Mouse (Mus musculus) liver, embryonic 11.5 days (tissue): ENCODE results near the gene Elavl4. TPM values are rescaled to one million over a fixed set of nuclear protein-coding genes. Genes with fewer than 3 reads are reported as not detected.

Experiments
- ATAC-seq: fragments of 200-750 bp; cut with Nextera tagmentation; replicated peaks from 2 replicates; pipeline ENCODE4 v1.8.0; 2017; ENCODE audit warnings: moderate number of reproducible peaks, mild to moderate bottlenecking, moderate TSS enrichment, moderate library complexity; ENCODE audit not compliant: low FRiP score
- DNase-seq: peaks from one replicate; pipeline ENCODE4 v3.0.0-alpha.2; 2017; ENCODE audit warnings: low spot score
- H3K27ac ChIP-seq: fragments of 300-500 bp; sonication (generic); 2 replicates; pipeline ENCODE4 v1.5.1; 2014; ENCODE audit warnings: mild to moderate bottlenecking, low read depth, low read length, control low read depth
- H3K27me3 ChIP-seq: fragments of 300-500 bp; sonication (generic); replicated peaks from 2 replicates; pipeline ENCODE4 v1.6.1; 2014; ENCODE audit warnings: low read length, mixed read lengths; ENCODE audit not compliant: control insufficient read depth, insufficient read depth
- H3K36me3 ChIP-seq: fragments of 300-500 bp; sonication (generic); 2 replicates; pipeline ENCODE4 v1.6.1; 2014; ENCODE audit warnings: mild to moderate bottlenecking, low read length, moderate library complexity, mixed read lengths; ENCODE audit not compliant: control insufficient read depth, insufficient read depth
- H3K4me1 ChIP-seq: fragments of 300-500 bp; sonication (generic); replicated peaks from 2 replicates; pipeline ENCODE4 v1.6.1; 2014; ENCODE audit warnings: low read length, mixed read lengths; ENCODE audit not compliant: control insufficient read depth, insufficient read depth
- H3K4me2 ChIP-seq: fragments of 300-500 bp; sonication (generic); 2 replicates; pipeline ENCODE4 v1.6.1; 2014; ENCODE audit warnings: mild to moderate bottlenecking, control low read depth, moderate library complexity
- H3K4me3 ChIP-seq: fragments of 300-500 bp; sonication (generic); 2 replicates; pipeline ENCODE4 v1.5.1; 2014; ENCODE audit warnings: low read depth, low read length, control low read depth
- H3K9ac ChIP-seq: fragments of 300-500 bp; sonication (generic); 2 replicates; pipeline ENCODE4 v1.6.1; 2014; ENCODE audit warnings: low read depth, low read length, control low read depth
- H3K9me3 ChIP-seq: fragments of 300-500 bp; sonication (generic); 2 replicates; pipeline ENCODE4 v1.6.1; 2016; ENCODE audit warnings: low read length, inconsistent platforms, mixed read lengths; ENCODE audit not compliant: control insufficient read depth
- WGBS: fragments of 180-500 bp; shearing (Covaris S2); extraction: QIAGEN DNeasy Blood & Tissue Kit; methylation state at CpG from one replicate; pipeline ENCODE4 v1.1.7; 2014; 5-methylcytosine and 5-hydroxymethylcytosine counted together
- polyA plus RNA-seq: library from polyadenylated mRNA; unstranded; fragments of >200 nt; fragmentation: Nextera tagmentation; extraction: Ambion mirVana; gene quantifications from 2 replicates; pipeline ENCODE4 v1.2.1, GENCODE M21; 2014

Gene Elavl4
- polyA plus RNA-seq, 1 experiment from 2014 or later: 1.7 TPM

DNA sequence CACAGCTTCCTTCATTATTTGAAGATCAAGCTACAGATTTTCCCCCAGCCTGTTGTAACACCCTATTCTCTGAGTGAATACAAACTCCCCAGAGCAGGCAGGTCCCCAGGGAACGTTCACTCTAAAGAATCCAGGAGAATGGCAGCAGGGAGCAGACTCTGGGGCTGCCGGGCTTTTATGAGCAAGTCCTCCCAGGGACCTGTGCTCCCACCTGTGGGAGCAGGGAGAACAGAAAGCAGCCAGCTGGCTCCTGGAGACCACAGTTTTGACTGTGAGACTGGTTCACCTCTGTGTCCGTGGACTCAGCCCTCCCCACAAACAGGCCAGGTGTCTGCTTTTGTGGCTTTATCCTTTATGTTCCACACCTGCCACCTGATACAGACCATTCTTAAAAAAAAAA, 134.2 kb downstream of the Elavl4 start:
- DNase-seq (no peak), ATAC-seq (no peak)
- WGBS: 68% methylated on average over 3 of the region's 3 CpGs
- no peak overlapping the region for H3K4me3 ChIP-seq
- no peak overlapping the region for H3K4me2 ChIP-seq
- no peaks in the 10 kb centered on the region; the same call in 1 of the 2 replicates for H3K4me1 ChIP-seq
- no peak overlapping the region for H3K27ac ChIP-seq
- H3K36me3 ChIP-seq: no peaks in the 10 kb centered on the region
- no peak overlapping the region for H3K9ac ChIP-seq
- no peaks in the 10 kb centered on the region for H3K27me3 ChIP-seq
- H3K9me3 ChIP-seq: no peaks in the 10 kb centered on the region

DNA sequence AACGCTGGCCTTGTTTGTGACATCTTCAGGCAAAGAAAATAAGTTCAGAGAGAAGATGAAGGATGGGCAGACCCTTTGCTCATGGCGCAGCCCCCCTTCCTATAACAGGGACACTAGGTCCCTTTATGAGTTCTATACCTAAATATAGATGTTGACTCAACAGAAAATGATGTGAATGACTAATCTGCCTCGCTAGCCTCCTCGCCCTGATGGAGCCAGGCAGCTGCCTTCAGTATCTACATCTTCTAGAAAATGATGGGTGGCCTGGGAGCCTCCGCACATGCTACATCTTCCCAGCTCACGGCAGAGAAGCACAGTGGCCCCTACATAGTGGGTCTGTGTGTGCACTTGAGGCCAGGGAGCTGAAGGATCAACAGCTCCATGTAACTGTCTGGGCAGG, 137.2 kb downstream of the Elavl4 start:
- no peak overlapping the region for H3K27ac ChIP-seq
- WGBS: 78% methylated on average over 6 of the region's 6 CpGs
- H3K27me3 ChIP-seq: no peaks in the 10 kb centered on the region
- ATAC-seq (no peak), DNase-seq (no peak)
- no peak overlapping the region for H3K9ac ChIP-seq
- H3K4me2 ChIP-seq: no peak overlapping the region
- H3K4me1 ChIP-seq: no peaks in the 10 kb centered on the region
- no peaks in the 10 kb centered on the region for H3K36me3 ChIP-seq
- no peaks in the 10 kb centered on the region for H3K9me3 ChIP-seq
- no peak overlapping the region for H3K4me3 ChIP-seq

DNA sequence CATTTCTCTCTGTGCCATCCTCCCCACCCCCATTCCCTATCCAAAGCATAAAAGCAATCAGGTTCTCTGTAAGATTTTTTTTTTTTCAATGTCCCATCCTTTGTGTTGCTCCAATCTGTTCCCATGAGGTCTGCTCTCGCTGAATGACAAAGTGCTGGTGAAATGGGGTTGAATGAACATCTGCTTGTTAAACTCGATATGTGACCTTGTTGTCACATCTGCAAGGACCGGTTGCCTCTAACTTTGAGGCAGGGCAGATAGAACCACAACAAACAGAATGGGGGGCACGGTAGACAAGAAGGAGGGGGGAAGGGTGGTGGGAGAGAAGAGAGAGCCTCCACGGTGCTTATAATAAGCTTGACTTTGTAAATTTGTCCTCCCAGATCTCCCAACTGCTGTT, 138.0 kb downstream of the Elavl4 start:
- Histone ChIP-seq H3K27me3 (no peaks in the 10 kb centered on the region), H3K9me3 (no peaks in the 10 kb centered on the region)
- no peak for DNase-seq

DNA sequence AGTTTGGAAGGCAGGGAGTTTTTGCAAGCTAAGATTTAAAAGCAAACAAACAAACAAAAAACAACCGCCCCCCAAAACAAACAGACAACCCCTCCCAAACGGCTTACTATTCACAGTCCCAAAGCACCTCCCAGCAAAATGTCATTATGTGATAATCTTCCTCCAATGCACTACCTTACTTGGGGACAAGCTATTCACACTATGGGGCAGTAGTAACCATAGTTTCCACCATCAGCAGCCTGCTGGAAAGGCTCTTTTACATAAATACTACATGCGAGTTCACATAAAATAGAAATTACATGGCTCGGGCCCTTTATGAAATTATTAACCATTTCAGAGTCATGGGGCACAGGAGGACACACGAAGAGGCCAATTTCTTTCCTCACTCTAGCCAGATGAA, 141.5 kb downstream of the Elavl4 start:
- ATAC-seq (no peak), DNase-seq (no peak)
- H3K9me3 ChIP-seq: no peaks in the 10 kb centered on the region
- WGBS: 79% methylated on average over 5 of the region's 5 CpGs
- no peaks in the 10 kb centered on the region for H3K27me3 ChIP-seq
- H3K4me2 ChIP-seq: no peak overlapping the region
- H3K27ac ChIP-seq: no peak overlapping the region
- no peak overlapping the region for H3K4me3 ChIP-seq
- H3K4me1 ChIP-seq: no peaks in the 10 kb centered on the region
- H3K36me3 ChIP-seq: no peaks in the 10 kb centered on the region
- H3K9ac ChIP-seq: no peak overlapping the region

More for the DNA sequence above, 138.0 kb downstream of the Elavl4 start:
- Histone ChIP-seq H3K36me3 (no peaks in the 10 kb centered on the region), H3K4me2 (no peak overlapping the region), H3K9ac (no peak overlapping the region), H3K27ac (no peak overlapping the region), H3K4me1 (no peaks in the 10 kb centered on the region), H3K4me3 (no peak overlapping the region)
- no peak for ATAC-seq
- 69% methylated on average over 5 of the region's 5 CpGs for WGBS

DNA sequence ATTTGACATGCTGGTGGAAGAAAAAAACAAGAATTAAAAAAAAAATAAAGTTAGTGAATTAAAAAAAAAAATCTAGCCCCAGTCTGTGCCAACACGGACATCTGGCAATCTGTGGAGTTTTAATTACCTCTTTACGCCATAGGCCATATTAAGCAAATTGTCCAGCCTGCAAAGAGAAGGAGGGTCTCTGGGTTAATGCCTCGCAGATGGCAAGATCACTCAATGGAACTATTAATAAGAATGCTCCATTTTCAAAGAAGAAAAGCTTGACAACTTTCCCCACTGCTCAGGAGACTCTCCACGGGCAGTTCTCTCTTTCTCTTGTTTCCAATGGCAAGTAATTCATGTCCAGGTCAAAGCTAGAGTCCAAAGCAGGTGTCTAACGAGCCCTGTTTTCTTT, 142.1 kb downstream of the Elavl4 start:
- Histone ChIP-seq H3K9ac (no peak overlapping the region), H3K4me3 (no peak overlapping the region), H3K27me3 (no peaks in the 10 kb centered on the region), H3K4me1 (no peaks in the 10 kb centered on the region), H3K27ac (no peak overlapping the region), H3K36me3 (no peaks in the 10 kb centered on the region), H3K9me3 (no peaks in the 10 kb centered on the region), H3K4me2 (no peak overlapping the region)
- 72% methylated on average over 5 of the region's 5 CpGs for WGBS
- DNase-seq (no peak), ATAC-seq (no peak)

DNA sequence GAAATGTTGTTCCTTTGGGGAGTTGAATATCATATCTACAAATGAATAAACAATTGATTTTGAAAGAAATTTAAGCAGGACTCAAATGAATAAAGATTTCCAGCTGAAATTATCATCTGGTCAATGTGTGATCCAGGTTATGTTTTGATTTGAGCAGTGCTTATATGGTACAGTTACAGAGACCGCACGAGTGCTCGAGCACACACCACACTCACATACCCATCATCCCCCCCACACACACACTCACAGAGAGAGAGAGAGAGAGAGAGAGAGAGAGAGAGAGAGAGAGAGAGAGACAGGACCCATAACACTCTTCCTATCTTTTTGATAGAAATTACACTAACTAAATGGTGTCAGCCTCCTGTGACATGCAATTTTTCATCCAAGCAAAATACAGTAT, 150.0 kb downstream of the Elavl4 start:
- Histone ChIP-seq H3K4me3 (no peak overlapping the region), H3K36me3 (no peaks in the 10 kb centered on the region), H3K4me2 (no peak overlapping the region), H3K9me3 (no peaks in the 10 kb centered on the region), H3K27ac (no peak overlapping the region), H3K9ac (no peak overlapping the region), H3K27me3 (no peaks in the 10 kb centered on the region), H3K4me1 (no peaks in the 10 kb centered on the region)
- ATAC-seq: no peak
- DNase-seq: no peak
- WGBS: 86% methylated on average over 3 of the region's 3 CpGs

DNA sequence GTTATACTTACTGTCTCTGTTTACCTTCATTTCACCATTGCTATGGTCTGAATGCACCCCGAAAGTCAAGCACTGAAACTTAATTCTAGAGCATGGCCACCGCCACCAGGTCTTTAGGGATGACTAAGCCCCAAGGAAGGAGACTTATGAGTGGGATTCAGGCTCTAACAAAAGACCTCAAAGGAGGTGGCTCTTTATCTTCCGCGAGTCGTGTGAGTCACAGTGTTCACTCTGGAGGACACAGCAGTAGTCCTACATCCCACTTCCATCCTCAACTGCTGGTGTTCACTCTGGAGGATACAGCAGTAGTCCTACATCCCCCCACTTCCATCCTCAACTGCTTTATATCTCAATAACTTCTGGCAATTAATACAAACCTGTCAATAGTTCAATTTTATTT, 151.8 kb downstream of the Elavl4 start:
- no peak overlapping the region for H3K9ac ChIP-seq
- H3K4me2 ChIP-seq: no peak overlapping the region
- no peak overlapping the region for H3K4me3 ChIP-seq
- no peaks in the 10 kb centered on the region for H3K27me3 ChIP-seq
- ATAC-seq: no peak
- no peak overlapping the region for H3K27ac ChIP-seq
- no peak for DNase-seq
- no peaks in the 10 kb centered on the region for H3K4me1 ChIP-seq
- WGBS: 84% methylated on average over 5 of the region's 5 CpGs
- H3K36me3 ChIP-seq: no peaks in the 10 kb centered on the region
- no peaks in the 10 kb centered on the region for H3K9me3 ChIP-seq

DNA sequence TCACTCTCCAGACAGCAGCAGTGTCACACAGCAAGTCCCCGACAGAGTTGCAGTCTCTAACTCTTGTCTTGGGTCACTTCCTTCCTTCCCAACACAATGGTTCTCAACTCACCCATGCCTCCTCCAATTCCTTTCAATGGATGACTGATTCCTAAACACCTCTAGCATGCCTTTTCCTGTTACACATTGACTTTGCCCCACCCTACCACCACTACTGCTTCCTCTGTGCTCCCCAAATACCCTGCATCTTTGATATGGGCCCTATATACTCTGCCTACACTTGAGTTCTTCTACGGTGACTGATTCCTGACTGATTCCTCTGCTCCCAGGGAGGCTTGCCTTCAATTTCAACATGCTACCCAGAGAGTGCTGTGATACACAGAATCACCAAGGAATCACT, 153.1 kb downstream of the Elavl4 start:
- Histone ChIP-seq H3K4me1 (no peaks in the 10 kb centered on the region), H3K27me3 (no peaks in the 10 kb centered on the region), H3K27ac (no peak overlapping the region), H3K4me2 (no peak overlapping the region), H3K9me3 (no peaks in the 10 kb centered on the region), H3K9ac (no peak overlapping the region), H3K36me3 (no peaks in the 10 kb centered on the region), H3K4me3 (no peak overlapping the region)
- 51% methylated on average over 2 of the region's 2 CpGs for WGBS
- no peak for ATAC-seq
- DNase-seq: no peak

DNA sequence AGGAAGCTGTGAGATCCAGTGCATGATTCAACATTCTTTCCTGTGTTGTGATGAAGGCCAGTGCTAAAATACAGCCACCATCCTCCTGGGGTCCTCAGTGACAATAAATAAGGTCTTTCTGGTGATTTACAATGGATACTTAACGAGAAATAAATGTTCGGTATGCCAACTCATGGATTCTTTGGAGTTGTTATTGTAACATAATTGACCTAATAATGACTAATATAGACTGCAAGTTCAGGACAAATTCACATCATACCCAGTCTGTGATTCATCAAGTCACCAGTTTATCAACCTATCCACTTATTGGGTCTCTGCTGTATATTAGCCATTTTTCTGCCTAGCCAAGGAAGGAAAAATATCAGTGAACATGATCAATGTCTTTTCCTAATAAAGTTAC, 174.4 kb downstream of the Elavl4 start:
- Histone ChIP-seq H3K4me3 (no peak overlapping the region), H3K36me3 (no peaks in the 10 kb centered on the region), H3K4me1 (no peaks in the 10 kb centered on the region), H3K9ac (no peak overlapping the region), H3K4me2 (no peak overlapping the region), H3K27ac (no peak overlapping the region), H3K9me3 (no peaks in the 10 kb centered on the region), H3K27me3 (no peaks in the 10 kb centered on the region)
- ATAC-seq: no peak
- no peak for DNase-seq
- WGBS: 80% methylated on average over 2 of the region's 2 CpGs
